In genomic region chr11:121204161-121205006, GRCm38 (mm10) we compare ENCODE assay signal across 8 mouse cellular contexts. TPM values are rescaled to one million over a fixed set of nuclear protein-coding genes. Genes with fewer than 3 reads are reported as not detected.
DNase-seq lines count a peak whose midpoint lies in the region; ATAC-seq and TF ChIP-seq lines count a peak whose summit lies in the region.

Gene Hexdc (plus strand): TSS chr11:121204433.
Gene Ogfod3 (minus strand): TSS chr11:121204711.

- POLR2A ChIA-PET in Patski (lab: Charles Lee): interaction anchor here (0.8 to 1.2 kb wide), 2 partner anchors 23 to 24 kb away, joined by 3 read pairs; no protein-coding TSS in a partner anchor

- peak within 1 kb of the TSS; percentile 71 for H3K4me2 ChIP-seq in hindbrain, embryonic 13.5 days

- peaks cover 11% of the 10 kb centered on the region for H3K36me3 ChIP-seq in hindbrain, embryonic 13.5 days

- H3K27me3 ChIP-seq in Patski: no peaks in the 10 kb centered on the region
- H3K27me3 ChIP-seq in hindbrain, embryonic 13.5 days: no peaks in the 10 kb centered on the region

- WGBS in hindbrain, embryonic 13.5 days: under 1% methylated on average over 52 of the region's 70 CpGs

- H3K9me3 ChIP-seq in hindbrain, embryonic 13.5 days: no peaks in the 10 kb centered on the region

- H3K4me1 ChIP-seq in hindbrain, embryonic 13.5 days (replicated peaks): peaks cover 15% of the 10 kb centered on the region

- TF ChIP-seq CTCF in Patski (IDR thresholded peaks at IDR 0.05): no peak

- H3K27ac ChIP-seq in hindbrain, embryonic 13.5 days: peak within 1 kb of the TSS; percentile 92

- in situ Hi-C loops in Patski (cut with MboI; ENCODE audit: low pct_unique_long_range_greater_than_20kb): loop anchor here (5.0 kb wide), 1 partner anchor 142 kb away; the partner anchor contains the start of gene Sectm1b

- peak within 1 kb of the TSS; percentile 72 for H3K4me3 ChIP-seq in hindbrain, embryonic 13.5 days

- CTCF ChIA-PET in Patski (lab: Charles Lee): no interaction called here

- peak; percentile 61 for DNase-seq in Patski (ENCODE audit: low read depth, low spot score)
- peak; percentile 96 for DNase-seq in cerebellum, postnatal 14 days
- DNase-seq in frontal cortex, postnatal 14 days (ENCODE audit: low spot score in 2 of 2): peak; percentile 87 to 91
- peak; percentile 78 to 89 for DNase-seq in layer of hippocampus, postnatal 25 days (ENCODE audit: extremely low spot score in 1 of 2, low spot score in 1 of 2)
- peak; percentile 96 for DNase-seq in lung, postnatal 25 days (ENCODE audit: low spot score)
- peak; percentile 97 for DNase-seq in retina, embryonic 14.5 days (ENCODE audit: low spot score)
- peak; percentile 99 for DNase-seq in thymus, postnatal 4 days

- peak; percentile 94 for ATAC-seq in Patski
- peak; percentile 96 for ATAC-seq in hindbrain, embryonic 13.5 days (ENCODE audit: low FRiP score)

- peak within 1 kb of the TSS; percentile 88 for H3K9ac ChIP-seq in hindbrain, embryonic 13.5 days

RNA-seq across cellular contexts. Expression of gene Hexdc, which starts in this region (rescaled TPM):
- 16.5 TPM for polyA plus RNA-seq in Patski (2021)
- polyA plus RNA-seq in hindbrain, embryonic 13.5 days (2015; fragmentation: Nextera tagmentation; extraction: Ambion mirVana): 17.8 and 20.5 TPM in 2 replicates
- 10 to 100 TPM; 22.1 to 26.5 TPM for total RNA-seq in layer of hippocampus, postnatal 25 days (2021)

RNA-seq across cellular contexts. Expression of gene Ogfod3, which starts in this region (rescaled TPM):
- polyA plus RNA-seq in Patski (2021): 15.2 TPM
- polyA plus RNA-seq in hindbrain, embryonic 13.5 days (2015; fragmentation: Nextera tagmentation; extraction: Ambion mirVana): 23.9 and 24.2 TPM in 2 replicates
- 1 to 10 TPM; 7.1 to 7.3 TPM for total RNA-seq in layer of hippocampus, postnatal 25 days (2021)

Comparison
In these comparisons a context has a peak if more than half of its experiments do, and no peak if none do; other contexts are left out.
1. Peak in every context shown above with its lines: DNase-seq, ATAC-seq, H3K4me3 ChIP-seq and H3K27ac ChIP-seq.